Mouse (Mus musculus): ENCODE measurements around the gene Lin54.

GRCm38 (mm10) chr5:100427276-100427675 lies 73.2 kb downstream of the Lin54 start:
- TF ChIP-seq CTCF (IDR thresholded peaks at IDR 0.05; ENCODE audit: control insufficient read depth, insufficient read depth, insufficient replicate concordance, low read depth, low read length) (no peak), POLR2A (IDR thresholded peaks at IDR 0.05; ENCODE audit: control insufficient read depth, low read depth, low read length) (no peak)

All from testis, adult 2 months (tissue).